Mouse (Mus musculus) liver, embryonic 14.5 days (tissue): Measurements from ENCODE around the gene Cdh12. TPM values are rescaled to one million over a fixed set of nuclear protein-coding genes. Genes with fewer than 3 reads are reported as not detected.
"Not testable (repeated sequence)": the region's sequence is repeated elsewhere in the genome, so short reads cannot be mapped to it uniquely, and the experiment has no call there.

ENCODE experiments used
- ATAC-seq: fragments of 200-750 bp; cut with Nextera tagmentation; 2 replicates; pipeline ENCODE4 v1.8.0; 2017; ENCODE audit warnings: moderate number of reproducible peaks, mild to moderate bottlenecking, moderate library complexity; ENCODE audit not compliant: insufficient read depth
- DNase-seq, 3 experiments: peaks; one replicate each; pipeline ENCODE4 v3.0.0-alpha.2; 2012 to 2013; ENCODE audit warnings: low read depth in 3 of 3, low spot score in 3 of 3
- H3K27ac ChIP-seq: fragments of 300-500 bp; sonication (generic); 2 replicates; pipeline ENCODE4 v1.5.1; 2014; ENCODE audit warnings: moderate library complexity, mild to moderate bottlenecking, control low read depth, inconsistent platforms
- H3K27me3 ChIP-seq: fragments of 300-500 bp; sonication (generic); 2 replicates; pipeline ENCODE4 v1.6.1; 2014; ENCODE audit warnings: mild to moderate bottlenecking, low read length, moderate library complexity; ENCODE audit not compliant: control insufficient read depth, insufficient read depth
- H3K36me3 ChIP-seq: fragments of 300-500 bp; sonication (generic); replicated peaks from 2 replicates; pipeline ENCODE4 v1.6.1; 2014; ENCODE audit warnings: low read depth; ENCODE audit not compliant: control insufficient read depth, insufficient read depth
- H3K4me1 ChIP-seq, 2 experiments: fragments of 200-500 bp in 1 of 2; fragments of 300-500 bp in 1 of 2; sonication (generic) in 1 of 2; replicated peaks; 2 replicates each; pipeline ENCODE4 v1.6.1; 2012 to 2014; ENCODE audit warnings: antibody characterized with exemption in 1 of 2, inconsistent platforms in 1 of 2, low read length in 1 of 2; ENCODE audit not compliant: control insufficient read depth in 2 of 2, insufficient read depth in 2 of 2
- H3K4me2 ChIP-seq: fragments of 300-500 bp; sonication (generic); 2 replicates; pipeline ENCODE4 v1.6.1; 2014; ENCODE audit warnings: low read depth, mild to moderate bottlenecking, control low read depth, moderate library complexity
- H3K4me3 ChIP-seq, 2 experiments: fragments of 200-500 bp in 1 of 2; fragments of 300-500 bp in 1 of 2; sonication (generic) in 1 of 2; 2 replicates each; pipeline ENCODE4 v1.5.1; 2012 to 2014; ENCODE audit warnings: low read depth in 2 of 2, low read length in 2 of 2, mild to moderate bottlenecking in 2 of 2, control low read depth in 1 of 2, inconsistent platforms in 1 of 2, moderate library complexity in 1 of 2; ENCODE audit not compliant: insufficient read depth in 1 of 2
- H3K9ac ChIP-seq: fragments of 300-500 bp; sonication (generic); replicated peaks from 2 replicates; pipeline ENCODE4 v1.6.1; 2014; ENCODE audit warnings: mild to moderate bottlenecking, control low read depth, moderate library complexity
- H3K9me3 ChIP-seq: fragments of 300-500 bp; sonication (generic); 2 replicates; pipeline ENCODE4 v1.6.1; 2016; ENCODE audit warnings: low read length, mixed read lengths; ENCODE audit not compliant: control insufficient read depth
- CTCF ChIP-seq: IDR thresholded peaks from 2 replicates; pipeline ENCODE4 v1.5.1; 2016; ENCODE audit warnings: antibody characterized with exemption, low read depth, control low read depth
- EP300 ChIP-seq: IDR thresholded peaks from 2 replicates; pipeline ENCODE4 v1.6.1; 2016; ENCODE audit warnings: antibody characterized with exemption, low read depth
- WGBS: fragments of 180-500 bp; shearing (Covaris S2); extraction: QIAGEN DNeasy Blood & Tissue Kit; methylation state at CpG from one replicate; pipeline ENCODE4 v1.1.7; 2014; ENCODE audit not compliant: insufficient replicate concordance; 5-methylcytosine and 5-hydroxymethylcytosine counted together
- polyA plus RNA-seq, 2 experiments: library from polyadenylated mRNA; depleted of rRNA in 1 of 2; stranded (reverse) in 1 of 2; unstranded in 1 of 2; fragments of >200 nt; fragmentation: Nextera tagmentation in 1 of 2; extraction: Ambion mirVana in 1 of 2; gene quantifications; 2 replicates each; pipeline versions ENCODE4 v1.2.1 to v1.2.3; 2012 to 2014

Cdh12 gene
- polyA plus RNA-seq, 2 experiments, result not detected

DNA sequence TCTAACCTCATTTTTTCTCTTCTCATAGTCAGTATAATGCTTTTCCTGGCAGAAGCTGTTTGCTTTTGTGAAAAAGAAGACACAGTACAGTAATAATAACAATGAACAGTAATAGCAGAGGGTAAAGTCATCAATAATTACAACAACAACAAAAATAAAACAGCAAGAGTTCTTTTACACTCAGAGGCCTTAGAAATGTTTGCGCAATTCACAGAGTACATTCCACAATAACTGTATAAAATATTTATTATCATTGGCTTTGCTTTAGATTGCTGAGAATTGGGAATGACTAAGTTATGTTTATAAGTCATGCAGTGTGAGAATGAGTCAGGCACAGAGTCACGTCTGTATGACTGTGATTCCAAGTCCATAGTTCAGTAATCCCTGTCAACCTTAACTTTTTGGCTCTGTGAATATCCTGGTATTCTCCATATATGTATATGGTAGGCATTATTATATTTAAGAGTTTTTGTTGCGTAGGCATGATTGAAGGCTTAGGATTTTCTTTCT lies 193.9 kb downstream of the Cdh12 start:
- H3K4me1 ChIP-seq, result no peaks in the 10 kb centered on the region
- H3K9ac ChIP-seq, result no peak overlapping the region
- no peak overlapping the region for H3K4me3 ChIP-seq
- TF ChIP-seq CTCF, result no peak
- no peak for TF ChIP-seq EP300
- DNase-seq (no peak), ATAC-seq (no peak)
- no peak overlapping the region for H3K4me2 ChIP-seq
- 67% methylated on average over 3 of the region's 3 CpGs for WGBS
- no peaks in the 10 kb centered on the region for H3K36me3 ChIP-seq
- no peaks in the 10 kb centered on the region for H3K27me3 ChIP-seq
- no peaks in the 10 kb centered on the region for H3K9me3 ChIP-seq
- H3K27ac ChIP-seq, result no peak overlapping the region

DNA sequence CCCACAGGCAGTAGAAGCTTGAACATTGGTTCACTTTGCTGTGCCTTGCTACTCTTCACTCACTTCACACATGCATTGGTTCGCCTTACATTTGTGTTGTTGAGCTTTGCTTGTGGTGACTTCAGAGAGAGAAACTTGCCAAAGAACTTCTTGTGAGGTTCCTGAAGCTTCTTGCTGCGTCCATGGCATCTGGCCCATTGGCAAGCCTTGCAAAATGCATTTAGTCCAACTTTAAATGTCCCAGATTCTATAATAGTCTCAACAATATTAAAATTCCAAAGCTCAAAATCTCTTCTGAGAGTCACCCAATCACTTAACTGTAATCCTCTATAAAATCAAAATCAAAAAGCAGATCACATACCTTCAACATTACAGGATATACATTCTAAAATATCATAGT lies 211.2 kb downstream of the Cdh12 start:
- Histone ChIP-seq H3K36me3 (no peaks in the 10 kb centered on the region), H3K27me3 (no peaks in the 10 kb centered on the region), H3K9me3 (no peaks in the 10 kb centered on the region), H3K4me3 (no peak overlapping the region), H3K9ac (no peak overlapping the region), H3K27ac (no peak overlapping the region), H3K4me1 (no peaks in the 10 kb centered on the region), H3K4me2 (no peak overlapping the region)
- TF ChIP-seq EP300 (no peak), CTCF (no peak)
- ATAC-seq (no peak), DNase-seq (no peak)
- WGBS, result 32% methylated on average over 2 of the region's 2 CpGs

DNA sequence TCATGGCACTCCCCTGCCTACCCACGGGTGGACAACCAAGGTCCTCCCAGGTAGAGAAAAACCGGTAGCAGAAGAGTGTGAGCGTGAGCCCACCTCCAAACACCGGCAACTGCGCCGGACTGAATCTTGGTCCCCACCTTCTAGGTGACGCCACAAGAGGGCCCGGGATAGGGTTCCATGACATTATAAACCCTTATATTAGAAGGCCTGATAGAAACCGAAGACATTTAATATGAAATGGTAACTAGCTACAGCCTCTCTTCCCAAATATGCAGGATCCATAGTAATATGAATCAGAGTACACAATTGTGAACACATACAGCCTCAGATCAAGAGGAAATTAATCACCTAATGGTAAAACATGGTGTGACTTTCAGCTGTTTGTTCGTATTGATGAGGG lies 217.6 kb downstream of the Cdh12 start, which contains the start of gene Acot10:
TSS of gene Acot10 (minus strand) at position 101 of the 400 bp plus-strand sequence.
- H3K4me1 ChIP-seq, result no peaks in the 10 kb centered on the region
- no peak for DNase-seq
- H3K4me2 ChIP-seq, result no peak within 1 kb of the TSS
- H3K36me3 ChIP-seq, result no peaks in the 10 kb centered on the region
- ATAC-seq, result no peak
- H3K27ac ChIP-seq, result no peak within 1 kb of the TSS
- H3K9ac ChIP-seq, result no peak within 1 kb of the TSS
- no peak within 1 kb of the TSS for H3K4me3 ChIP-seq
- no peak for TF ChIP-seq EP300
- TF ChIP-seq CTCF, result no peak
- H3K9me3 ChIP-seq, result no peaks in the 10 kb centered on the region
- H3K27me3 ChIP-seq, result no peaks in the 10 kb centered on the region
- 79% methylated on average over 10 of the region's 10 CpGs for WGBS

DNA sequence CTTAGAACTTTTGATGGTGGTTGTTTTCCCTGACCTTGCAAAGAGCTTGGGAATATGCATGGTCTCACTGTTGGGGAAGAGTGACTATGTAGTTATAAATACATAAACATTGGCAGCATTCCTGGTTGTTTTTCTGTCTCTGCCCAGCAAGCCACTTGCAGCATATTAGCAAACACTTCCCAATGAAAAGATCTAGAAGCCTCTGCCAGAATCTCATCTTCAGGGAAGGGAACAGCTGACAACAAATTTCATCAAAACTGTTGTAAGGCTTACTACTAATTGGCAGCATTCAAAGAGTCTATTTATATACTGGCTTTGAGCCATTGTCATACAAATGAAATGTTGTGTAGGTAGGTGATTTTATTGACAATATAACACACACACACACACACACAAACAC lies 218.3 kb downstream of the Cdh12 start:
- no peak overlapping the region for H3K4me2 ChIP-seq
- no peak for ATAC-seq

DNA sequence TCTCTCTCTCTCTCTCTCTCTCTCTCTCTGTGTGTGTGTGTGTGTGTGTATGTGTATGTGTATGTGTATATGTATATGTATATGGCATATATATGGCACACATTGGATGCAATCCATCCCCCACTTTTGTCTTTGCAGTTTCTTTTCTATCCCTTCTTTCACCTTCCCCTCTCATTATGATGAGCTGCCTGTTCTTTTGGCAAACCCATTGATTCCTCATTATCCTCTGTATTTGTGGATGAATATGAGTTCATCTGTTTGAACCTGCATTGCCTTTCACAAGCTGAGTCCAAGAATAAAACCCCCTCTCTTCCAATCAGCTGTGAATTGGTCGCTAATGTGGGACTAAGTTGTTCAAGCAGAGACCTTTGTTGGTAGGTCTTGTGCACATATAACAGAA lies 218.9 kb downstream of the Cdh12 start:
- Histone ChIP-seq H3K36me3 (no peaks in the 10 kb centered on the region), H3K4me1 (no peaks in the 10 kb centered on the region), H3K27ac (no peak overlapping the region), H3K4me3 (no peak overlapping the region), H3K9me3 (no peaks in the 10 kb centered on the region), H3K9ac (no peak overlapping the region), H3K27me3 (no peaks in the 10 kb centered on the region), H3K4me2 (no peak overlapping the region)
- ATAC-seq (no peak), DNase-seq (no peak)
- WGBS, result 46% methylated on average over 1 of the region's 1 CpGs
- no peak for TF ChIP-seq CTCF
- no peak for TF ChIP-seq EP300

More for the DNA sequence above, 218.3 kb downstream of the Cdh12 start:
- TF ChIP-seq CTCF (no peak), EP300 (no peak)
- H3K9me3 ChIP-seq, result no peaks in the 10 kb centered on the region
- no peak overlapping the region for H3K4me3 ChIP-seq
- DNase-seq, result no peak
- no peaks in the 10 kb centered on the region for H3K36me3 ChIP-seq
- no peak overlapping the region for H3K27ac ChIP-seq
- no peaks in the 10 kb centered on the region for H3K4me1 ChIP-seq
- no peak overlapping the region for H3K9ac ChIP-seq
- H3K27me3 ChIP-seq, result no peaks in the 10 kb centered on the region

DNA sequence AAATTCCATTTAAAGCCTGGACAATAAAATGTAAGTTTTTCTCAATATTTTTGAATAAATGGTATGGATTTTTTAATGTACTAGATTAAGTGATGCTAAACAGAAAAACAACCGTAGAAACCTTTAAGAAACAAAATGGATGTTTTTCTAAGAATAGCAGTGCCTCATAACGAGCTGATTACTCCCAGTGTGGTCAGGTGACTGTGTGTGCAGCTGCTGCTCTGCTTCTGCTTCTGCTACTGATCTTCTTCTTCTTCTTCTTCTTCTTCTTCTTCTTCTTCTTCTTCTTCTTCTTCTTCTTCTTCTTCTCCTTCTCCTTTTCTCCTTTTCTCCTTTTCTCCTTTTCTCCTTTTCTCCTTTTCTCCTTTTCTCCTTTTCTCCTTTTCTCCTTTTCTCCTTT lies 220.4 kb downstream of the Cdh12 start:
- not testable (repeated sequence) for H3K27ac ChIP-seq, H3K36me3 ChIP-seq, DNase-seq, ATAC-seq, H3K9ac ChIP-seq, H3K4me3 ChIP-seq, H3K9me3 ChIP-seq, H3K4me1 ChIP-seq, H3K27me3 ChIP-seq, H3K4me2 ChIP-seq
- WGBS, result 34% methylated on average over 2 of the region's 2 CpGs
